Mouse (Mus musculus): ENCODE measurements at regions not wholly inside any gene's neighbourhood (a gene's known extent, or its start where the extent isn't known, plus 50 kb on each side); places are given as distances from the start of the nearest gene placed in this dataset.

- TF ChIP-seq CTCF (IDR thresholded peaks at IDR 0.05) (no peak), EP300 (IDR thresholded peaks at IDR 0.05) (no peak)
Observed at GRCm38 (mm10) chr5:118967718-118968117, 407.2 kb downstream of the Med13l start.

All from lung, postnatal 0 days (tissue).